Mouse (Mus musculus): ENCODE measurements around the gene Tada2a. TPM values are rescaled to one million over a fixed set of nuclear protein-coding genes. Genes with fewer than 3 reads are reported as not detected.

Gene Tada2a
- polyA plus RNA-seq, 1 experiment from 2014 or later = 31.8 TPM

DNA sequence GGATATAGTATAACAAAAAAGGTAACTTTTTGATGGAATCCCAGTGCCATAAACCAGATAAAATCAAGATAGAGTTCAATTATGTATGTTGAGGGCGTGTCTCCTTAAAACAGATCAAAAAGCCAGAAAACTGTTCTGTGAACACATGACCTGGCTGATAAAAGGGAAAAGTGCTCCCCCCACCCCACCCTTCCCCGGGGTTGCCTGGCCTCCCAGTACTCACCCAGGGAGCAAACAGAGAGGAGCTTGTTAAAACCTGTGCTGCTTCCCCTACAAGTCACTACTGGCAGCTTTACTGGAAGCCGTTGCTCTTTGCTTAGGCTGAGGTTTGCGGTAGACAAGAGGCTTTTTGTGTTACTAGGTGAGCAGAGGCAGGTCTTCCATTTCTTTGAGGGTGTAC lies 82.1 kb downstream of the Tada2a start:
- Histone ChIP-seq H3K36me3 (ENCODE audit: control insufficient read depth, insufficient read depth, low read length) (0 out of 2 replicates have a peak, but pooled peaks cover 2% of the 10 kb centered on the region), H3K27me3 (replicated peaks; ENCODE audit: control insufficient read depth, insufficient read depth, low read length) (no peaks in the 10 kb centered on the region), H3K4me2 (ENCODE audit: low read length) (no peak overlapping the region), H3K4me1 (replicated peaks; ENCODE audit: control insufficient read depth, insufficient read depth, low read length) (no peaks in the 10 kb centered on the region; the same call in 1 of the 2 replicates), H3K9ac (ENCODE audit: low read length) (no peak overlapping the region), H3K4me3 (ENCODE audit: low read depth, low read length) (no peak overlapping the region), H3K27ac (ENCODE audit: low read depth) (peak overlapping the region; percentile 5; the same call in 1 of the 2 replicates), H3K9me3 (ENCODE audit: control insufficient read depth, low read length) (no peaks in the 10 kb centered on the region)
- peak; percentile 71; the same call in 1 of the 2 replicates for ATAC-seq (replicated peaks; ENCODE audit: low FRiP score, low TSS enrichment, low read depth)
- DNase-seq (ENCODE audit: low spot score) = peak; percentile 56
- 62% methylated on average over 4 of the region's 4 CpGs for WGBS

- H3K4me1 ChIP-seq (replicated peaks; ENCODE audit: control insufficient read depth, insufficient read depth, low read length) = no peaks in the 10 kb centered on the region; the same call in 1 of the 2 replicates
- H3K27ac ChIP-seq (ENCODE audit: low read depth) = no peak overlapping the region
- ATAC-seq (replicated peaks; ENCODE audit: low FRiP score, low TSS enrichment, low read depth) = no peak
- no peaks in the 10 kb centered on the region for H3K27me3 ChIP-seq (replicated peaks; ENCODE audit: control insufficient read depth, insufficient read depth, low read length)
- no peaks in the 10 kb centered on the region for H3K9me3 ChIP-seq (ENCODE audit: control insufficient read depth, low read length)
- no peak overlapping the region for H3K4me2 ChIP-seq (ENCODE audit: low read length)
- peaks cover 9% of the 10 kb centered on the region for H3K36me3 ChIP-seq (ENCODE audit: control insufficient read depth, insufficient read depth, low read length)
- H3K4me3 ChIP-seq (ENCODE audit: low read depth, low read length) = no peak overlapping the region
- 29% methylated on average over 1 of the region's 1 CpGs for WGBS
- no peak overlapping the region for H3K9ac ChIP-seq (ENCODE audit: low read length)
- no peak for DNase-seq (ENCODE audit: low spot score)
Observed at GRCm38 (mm10) chr11:84044988-84045387, 84.4 kb downstream of the Tada2a start.

DNA sequence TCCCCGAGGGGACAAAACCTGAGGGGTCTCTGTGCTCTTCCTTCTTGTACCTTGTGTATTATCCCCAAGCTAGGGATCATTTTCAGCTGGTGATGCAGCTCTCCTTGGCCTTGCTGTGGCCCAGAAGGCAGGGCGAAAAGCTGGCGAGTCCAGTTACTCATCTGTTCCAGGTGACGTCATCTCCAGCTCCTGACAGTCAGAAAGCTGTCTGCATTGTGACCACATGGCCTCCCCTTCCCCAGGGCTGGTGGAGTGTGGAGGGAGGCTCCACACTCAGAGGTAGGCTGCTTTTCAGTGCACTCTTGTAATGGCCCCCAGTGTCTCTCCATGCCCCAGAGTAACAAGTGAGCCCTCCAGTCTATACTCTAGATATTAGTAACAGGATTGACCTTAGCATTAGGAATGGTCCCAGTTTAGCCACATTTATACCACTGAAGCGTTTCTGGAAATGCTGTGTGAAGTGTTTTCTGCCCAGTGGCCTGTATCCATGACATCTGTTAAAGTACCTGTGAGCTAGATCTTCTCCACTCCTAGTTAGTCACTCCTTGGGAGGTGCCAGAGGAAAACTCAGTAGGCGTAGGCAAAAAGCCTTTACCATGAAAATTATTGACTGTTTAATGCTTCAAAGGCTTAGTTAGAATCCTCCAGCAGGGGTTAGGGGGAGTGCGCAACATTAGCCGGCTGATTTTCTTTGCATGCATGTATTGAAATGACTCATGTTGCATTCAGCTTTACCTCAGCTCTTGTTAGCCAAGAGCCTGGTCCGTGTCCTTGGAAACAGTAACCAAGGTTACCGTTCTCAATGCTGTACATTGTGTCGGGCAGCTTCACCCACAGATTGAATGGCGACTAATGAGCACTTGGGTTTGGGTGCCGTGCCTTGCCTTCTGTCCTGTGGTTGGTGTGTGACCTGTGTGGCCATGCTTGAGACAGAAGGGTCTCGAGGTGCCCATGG lies 86.3 kb downstream of the Tada2a start:
- H3K27ac ChIP-seq (ENCODE audit: low read depth) = no peak overlapping the region
- H3K36me3 ChIP-seq (ENCODE audit: control insufficient read depth, insufficient read depth, low read length) = peaks cover 16% of the 10 kb centered on the region
- WGBS = 72% methylated on average over 14 of the region's 14 CpGs
- H3K9me3 ChIP-seq (ENCODE audit: control insufficient read depth, low read length) = no peaks in the 10 kb centered on the region
- ATAC-seq (replicated peaks; ENCODE audit: low FRiP score, low TSS enrichment, low read depth) = no peak
- no peak overlapping the region for H3K4me3 ChIP-seq (ENCODE audit: low read depth, low read length)
- no peak overlapping the region for H3K4me2 ChIP-seq (ENCODE audit: low read length)
- no peak for DNase-seq (ENCODE audit: low spot score)
- no peaks in the 10 kb centered on the region; the same call in 1 of the 2 replicates for H3K4me1 ChIP-seq (replicated peaks; ENCODE audit: control insufficient read depth, insufficient read depth, low read length)
- H3K9ac ChIP-seq (ENCODE audit: low read length) = no peak overlapping the region
- no peaks in the 10 kb centered on the region for H3K27me3 ChIP-seq (replicated peaks; ENCODE audit: control insufficient read depth, insufficient read depth, low read length)

DNA sequence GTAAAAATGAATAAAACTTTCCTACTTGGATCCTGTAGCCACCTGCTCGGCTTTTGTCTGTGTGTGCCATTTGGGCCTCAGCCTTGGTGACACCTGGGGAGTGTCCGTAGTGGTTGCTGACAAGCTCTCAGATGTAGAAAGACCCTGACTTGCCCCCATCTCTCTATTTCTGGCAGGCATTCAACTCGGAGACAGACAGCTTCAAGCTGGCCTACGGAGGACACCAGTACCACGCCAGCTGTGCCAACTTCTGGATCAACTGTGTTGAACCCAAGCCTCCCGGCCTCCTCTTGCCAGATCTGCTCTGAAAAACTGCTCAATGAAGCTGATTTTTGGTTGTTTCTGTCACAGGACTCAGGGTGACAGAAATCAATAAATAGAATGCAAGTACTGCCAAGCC lies 88.8 kb downstream of the Tada2a start:
- Histone ChIP-seq H3K4me1 (replicated peaks; ENCODE audit: control insufficient read depth, insufficient read depth, low read length) (no peaks in the 10 kb centered on the region), H3K36me3 (ENCODE audit: control insufficient read depth, insufficient read depth, low read length) (peaks cover 16% of the 10 kb centered on the region), H3K27me3 (replicated peaks; ENCODE audit: control insufficient read depth, insufficient read depth, low read length) (no peaks in the 10 kb centered on the region), H3K9ac (ENCODE audit: low read length) (no peak overlapping the region), H3K4me2 (ENCODE audit: low read length) (no peak overlapping the region), H3K27ac (ENCODE audit: low read depth) (no peak overlapping the region), H3K9me3 (ENCODE audit: control insufficient read depth, low read length) (no peaks in the 10 kb centered on the region), H3K4me3 (ENCODE audit: low read depth, low read length) (no peak overlapping the region)
- DNase-seq (ENCODE audit: low spot score) = no peak
- no peak for ATAC-seq (replicated peaks; ENCODE audit: low FRiP score, low TSS enrichment, low read depth)
- 88% methylated on average over 6 of the region's 6 CpGs for WGBS

- Histone ChIP-seq H3K4me2 (ENCODE audit: low read length) (no peak overlapping the region), H3K4me3 (ENCODE audit: low read depth, low read length) (no peak overlapping the region), H3K9ac (ENCODE audit: low read length) (no peak overlapping the region), H3K27ac (ENCODE audit: low read depth) (no peak overlapping the region), H3K4me1 (replicated peaks; ENCODE audit: control insufficient read depth, insufficient read depth, low read length) (no peaks in the 10 kb centered on the region), H3K36me3 (ENCODE audit: control insufficient read depth, insufficient read depth, low read length) (peaks cover 7% of the 10 kb centered on the region), H3K27me3 (replicated peaks; ENCODE audit: control insufficient read depth, insufficient read depth, low read length) (no peaks in the 10 kb centered on the region), H3K9me3 (ENCODE audit: control insufficient read depth, low read length) (no peaks in the 10 kb centered on the region)
- DNase-seq (ENCODE audit: low spot score) = no peak
- WGBS = 89% methylated on average over 5 of the region's 5 CpGs
- no peak for ATAC-seq (replicated peaks; ENCODE audit: low FRiP score, low TSS enrichment, low read depth)
Observed at GRCm38 (mm10) chr11:84033671-84034070, 95.7 kb downstream of the Tada2a start.

GRCm38 (mm10) chr11:84032559-84032958 lies 96.8 kb downstream of the Tada2a start:
- ATAC-seq (replicated peaks; ENCODE audit: low FRiP score, low TSS enrichment, low read depth) (no peak), DNase-seq (ENCODE audit: low spot score) (no peak)
- peaks cover 14% of the 10 kb centered on the region for H3K36me3 ChIP-seq (ENCODE audit: control insufficient read depth, insufficient read depth, low read length)
- no peak overlapping the region for H3K4me3 ChIP-seq (ENCODE audit: low read depth, low read length)
- H3K4me2 ChIP-seq (ENCODE audit: low read length) = no peak overlapping the region
- no peaks in the 10 kb centered on the region for H3K27me3 ChIP-seq (replicated peaks; ENCODE audit: control insufficient read depth, insufficient read depth, low read length)
- no peak overlapping the region for H3K9ac ChIP-seq (ENCODE audit: low read length)
- no peaks in the 10 kb centered on the region for H3K9me3 ChIP-seq (ENCODE audit: control insufficient read depth, low read length)
- H3K27ac ChIP-seq (ENCODE audit: low read depth) = no peak overlapping the region
- H3K4me1 ChIP-seq (replicated peaks; ENCODE audit: control insufficient read depth, insufficient read depth, low read length) = no peaks in the 10 kb centered on the region
- 80% methylated on average over 5 of the region's 5 CpGs for WGBS

DNA sequence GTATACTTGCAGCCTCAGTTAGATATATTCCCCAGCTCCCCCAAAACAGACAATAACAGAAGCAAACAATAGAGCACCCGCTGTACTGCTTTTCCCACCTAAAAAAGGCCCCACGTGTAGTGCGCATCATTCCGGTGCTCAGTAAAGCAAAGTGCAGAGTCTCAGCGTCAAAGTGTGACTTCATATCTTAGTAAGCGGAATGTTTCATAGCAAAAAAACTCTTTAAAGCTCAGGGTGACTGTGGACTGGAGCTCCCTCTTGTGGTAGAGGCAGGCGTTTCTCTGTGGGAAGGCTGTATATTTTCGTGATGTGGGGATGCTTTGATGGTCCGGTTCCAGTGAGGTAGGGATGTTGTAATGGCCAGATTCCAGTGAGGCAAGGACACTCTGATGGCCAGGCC lies 97.4 kb downstream of the Tada2a start:
- peaks cover 18% of the 10 kb centered on the region for H3K36me3 ChIP-seq (ENCODE audit: control insufficient read depth, insufficient read depth, low read length)
- H3K27me3 ChIP-seq (replicated peaks; ENCODE audit: control insufficient read depth, insufficient read depth, low read length) = no peaks in the 10 kb centered on the region
- no peak overlapping the region for H3K9ac ChIP-seq (ENCODE audit: low read length)
- no peaks in the 10 kb centered on the region for H3K9me3 ChIP-seq (ENCODE audit: control insufficient read depth, low read length)
- ATAC-seq (replicated peaks; ENCODE audit: low FRiP score, low TSS enrichment, low read depth) (no peak), DNase-seq (ENCODE audit: low spot score) (peak; percentile 74)
- H3K27ac ChIP-seq (ENCODE audit: low read depth) = no peak overlapping the region
- 53% methylated on average over 9 of the region's 9 CpGs for WGBS
- H3K4me3 ChIP-seq (ENCODE audit: low read depth, low read length) = no peak overlapping the region
- no peak overlapping the region for H3K4me2 ChIP-seq (ENCODE audit: low read length)
- no peaks in the 10 kb centered on the region for H3K4me1 ChIP-seq (replicated peaks; ENCODE audit: control insufficient read depth, insufficient read depth, low read length)

All from intestine, embryonic 14.5 days (tissue).